ENCODE assay signal across 30 mouse cellular contexts in genomic region chr7:3306400-3306799, GRCm38 (mm10). TPM values are rescaled to one million over a fixed set of nuclear protein-coding genes. Genes with fewer than 3 reads are reported as not detected.
"Had no signal": no experiment of that assay in that cellular context is flagged by ENCODE, and none has a peak within 500 bp of the region (broad histone marks: within the 10 kb centered on the region; RNA-seq: fewer than 3 reads in every experiment).

No protein-coding gene starts in this region.

- H3K27ac ChIP-seq: gastrocnemius, adult 2 months; heart, adult 2 months; hindbrain, embryonic 10.5 days; hindbrain, embryonic 12.5 days; hindbrain, embryonic 14.5 days; intestine, embryonic 15.5 days; left cerebral cortex, adult 2 months; limb, embryonic 10.5 days; limb, embryonic 12.5 days; liver, embryonic 13.5 days had no signal

- H3K9me3 ChIP-seq: intestine, embryonic 15.5 days; limb, embryonic 10.5 days; liver, embryonic 13.5 days had no signal

- ATAC-seq: hindbrain, embryonic 16.5 days; inflammation-experienced regulatory T-cells, adult 6 months; intestine, embryonic 15.5 days; intestine, postnatal 0 days had no signal

- H3K4me3 ChIP-seq: gastrocnemius, adult 2 months; heart, adult 2 months; heart, embryonic 12.5 days; hindbrain, embryonic 10.5 days; hindbrain, embryonic 12.5 days; intestine, embryonic 15.5 days; limb, embryonic 10.5 days; limb, embryonic 12.5 days; liver, embryonic 13.5 days had no signal

- H3K36me3 ChIP-seq: heart, embryonic 12.5 days; hindbrain, embryonic 10.5 days; hindbrain, embryonic 12.5 days; intestine, embryonic 15.5 days; limb, embryonic 10.5 days; limb, embryonic 12.5 days; liver, embryonic 13.5 days had no signal

- H3K9ac ChIP-seq: heart, embryonic 12.5 days; hindbrain, embryonic 12.5 days; hindbrain, embryonic 14.5 days; intestine, embryonic 15.5 days; limb, embryonic 12.5 days; liver, embryonic 13.5 days had no signal

- H3K4me2 ChIP-seq: heart, embryonic 12.5 days; hindbrain, embryonic 12.5 days; hindbrain, embryonic 14.5 days; intestine, embryonic 15.5 days; limb, embryonic 12.5 days; liver, embryonic 11.5 days; liver, embryonic 13.5 days had no signal

- DNase-seq: gastrocnemius, adult 2 months; gastrocnemius, postnatal 10 days; gastrocnemius, postnatal 25 days; heart, adult 2 months; heart, postnatal 10 days; heart, postnatal 4 days; kidney, adult 18-20 months; kidney, adult 8-10 months; kidney, postnatal 10 days; kidney, postnatal 25 days; kidney, postnatal 4 days; liver; liver, embryonic 13.5 days had no signal

RNA-seq across cellular contexts. Expression of gene Prkcg, which starts 17.4 kb away (rescaled TPM):
- polyA plus RNA-seq: limb, embryonic 12.5 days; liver, embryonic 11.5 days had no signal

RNA-seq across cellular contexts. Expression of gene Cacng7, which starts 26.4 kb away (rescaled TPM):
- polyA plus RNA-seq: inflammation-experienced regulatory T-cells, adult 6 months; liver, embryonic 13.5 days had no signal

RNA-seq across cellular contexts. Expression of gene Nlrp12, which starts 56.9 kb away (rescaled TPM):
- polyA plus RNA-seq: heart, embryonic 12.5 days; heart, embryonic 14.5 days; heart, embryonic 16.5 days; hindbrain, embryonic 10.5 days; hindbrain, embryonic 12.5 days; inflammation-experienced regulatory T-cells, adult 6 months; intestine, embryonic 15.5 days; intestine, postnatal 0 days; kidney, embryonic 14.5 days; kidney, embryonic 16.5 days; limb, embryonic 10.5 days; limb, embryonic 12.5 days; limb, embryonic 14.5 days had no signal
